Mouse (Mus musculus) telencephalon, adult 2 months (tissue): ENCODE measurements around the gene Timm22.

Source experiments
- DNase-seq: peaks from one replicate; pipeline ENCODE4 v3.0.0-alpha.2; 2011; ENCODE audit warnings: low read depth, low spot score

Gene Timm22

DNA sequence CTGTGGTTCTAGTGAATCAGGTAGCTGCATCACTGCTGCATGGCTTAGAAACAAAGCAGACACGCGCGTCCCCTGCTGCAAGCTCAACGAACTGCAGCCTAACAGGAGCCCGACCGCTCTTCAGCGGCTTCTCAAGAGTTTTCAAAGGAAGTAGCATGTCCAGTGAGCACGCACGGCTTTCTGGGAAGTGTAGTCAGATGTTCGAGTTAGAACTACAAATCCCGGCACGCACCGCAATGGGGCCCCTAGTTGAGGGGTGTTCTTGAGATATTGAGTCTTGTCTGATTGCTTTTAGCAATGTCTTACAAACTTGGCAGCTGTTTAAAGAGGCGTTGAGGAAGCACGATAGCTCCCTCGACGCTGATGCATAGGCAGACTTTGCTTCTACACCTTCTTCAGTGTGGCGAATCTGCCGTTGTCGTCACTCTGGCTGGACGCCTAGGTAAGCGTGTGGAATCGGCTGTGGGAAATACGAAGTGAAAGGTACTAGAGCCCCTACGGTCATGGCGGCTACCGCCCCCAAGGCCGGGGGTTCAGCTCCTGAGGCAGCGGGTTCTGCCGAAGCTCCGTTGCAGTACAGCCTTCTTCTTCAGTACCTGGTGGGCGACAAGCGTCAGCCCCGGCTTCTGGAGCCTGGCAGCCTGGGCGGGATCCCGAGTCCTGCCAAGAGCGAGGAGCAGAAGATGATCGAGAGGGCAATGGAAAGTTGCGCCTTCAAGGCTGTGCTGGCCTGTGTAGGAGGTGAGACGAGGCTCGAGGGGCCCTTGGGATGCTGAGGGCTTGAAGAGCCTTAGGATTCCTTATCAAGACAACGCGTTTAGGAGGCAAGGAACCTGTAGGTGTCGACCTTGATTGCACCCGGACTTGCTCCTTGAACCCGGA is at the start of gene Timm22:
Timm22 (plus strand) TSS at position 251 of the 882 bp plus-strand sequence.
- DNase-seq = peak; percentile 98

DNA sequence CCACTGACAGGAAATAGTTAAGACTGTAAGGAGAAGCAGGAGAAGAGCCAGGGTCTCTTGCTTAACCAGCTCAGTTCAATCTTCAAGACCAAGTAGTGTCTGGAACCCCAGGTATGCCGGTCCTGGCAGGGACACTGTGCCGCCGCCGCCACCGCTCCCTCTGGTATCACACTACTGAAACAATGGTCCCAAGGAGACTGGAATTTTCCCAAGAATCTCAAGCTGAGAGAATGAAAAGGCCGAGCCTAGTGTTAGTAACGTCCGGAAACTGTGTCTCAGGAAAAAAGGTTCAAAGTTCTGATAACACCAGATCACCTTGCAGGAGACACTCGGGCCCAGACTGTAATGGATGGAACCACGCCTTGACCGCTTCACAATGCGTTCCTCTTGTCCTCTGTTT is 49.3 kb upstream of the Timm22 start:
- DNase-seq = no peak

DNA sequence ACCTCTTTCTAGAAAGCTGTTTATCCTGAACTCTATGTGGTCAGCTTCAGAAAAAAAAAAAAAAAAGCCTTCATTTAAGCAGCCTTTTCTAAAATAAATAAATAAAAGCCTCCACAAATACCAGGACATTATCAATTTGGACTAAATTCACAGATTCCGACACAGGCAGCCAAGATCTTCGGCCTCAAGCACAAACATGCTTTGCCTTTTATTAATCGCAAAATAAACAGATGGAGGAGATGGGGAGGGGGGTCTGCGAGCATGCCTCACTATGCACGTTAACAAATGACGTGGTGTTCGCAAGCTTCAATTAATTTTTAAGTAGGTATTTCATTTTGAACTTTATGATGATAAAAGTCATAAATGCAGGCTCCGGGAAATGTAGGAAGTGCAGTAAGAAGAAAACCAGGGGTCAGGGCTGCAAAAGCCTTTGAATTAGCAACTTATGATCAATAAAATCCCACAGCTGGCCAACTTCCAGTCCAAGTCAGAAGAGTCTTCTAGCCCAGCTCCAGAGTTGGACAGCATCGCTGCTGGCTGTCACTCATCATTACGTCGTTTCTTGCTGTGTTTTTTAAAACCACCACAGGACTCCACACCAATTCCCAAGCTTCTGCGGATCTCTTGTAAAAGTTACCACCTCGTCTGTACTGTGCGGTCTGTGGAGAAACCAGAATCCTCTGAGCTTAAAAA is 48.0 kb upstream of the Timm22 start:
- no peak for DNase-seq

DNA sequence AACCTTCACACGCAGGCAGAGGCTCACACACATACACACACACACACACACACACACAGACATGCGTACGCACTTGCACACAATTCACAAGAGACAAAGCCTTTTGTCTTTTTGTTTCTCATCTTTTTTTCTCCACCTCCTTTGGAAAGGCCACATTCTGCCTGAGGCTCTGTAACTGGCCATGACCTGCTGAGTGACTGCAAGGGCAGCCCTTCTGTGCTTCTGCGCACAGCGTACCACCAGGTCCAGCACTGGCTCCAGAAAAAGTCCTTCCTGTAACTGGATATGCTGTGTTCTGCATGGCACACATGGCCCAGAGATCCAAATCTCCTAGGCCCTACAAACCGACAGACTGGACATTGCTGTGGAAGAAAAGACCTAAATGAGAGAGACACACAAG is 46.5 kb upstream of the Timm22 start:
- no peak for DNase-seq

DNA sequence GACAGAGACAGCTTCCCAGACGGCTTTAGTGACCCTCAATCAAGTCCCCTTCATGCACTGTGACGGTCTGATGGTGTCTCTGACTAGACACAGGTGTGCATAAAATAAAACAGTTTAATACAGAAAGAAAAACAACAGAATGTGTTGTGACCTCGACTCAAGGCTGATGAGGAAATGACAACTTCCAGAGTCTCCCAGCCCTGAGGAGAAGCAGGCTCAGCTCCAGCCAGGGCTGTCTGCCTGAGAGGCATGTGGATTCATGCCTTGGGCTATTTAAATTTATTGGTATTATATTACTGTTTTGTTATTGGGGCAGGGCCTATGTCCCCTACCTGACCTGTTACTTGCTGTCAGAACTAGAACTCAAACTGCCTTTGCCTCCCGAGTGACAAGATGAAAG is 45.3 kb upstream of the Timm22 start:
- no peak for DNase-seq

DNA sequence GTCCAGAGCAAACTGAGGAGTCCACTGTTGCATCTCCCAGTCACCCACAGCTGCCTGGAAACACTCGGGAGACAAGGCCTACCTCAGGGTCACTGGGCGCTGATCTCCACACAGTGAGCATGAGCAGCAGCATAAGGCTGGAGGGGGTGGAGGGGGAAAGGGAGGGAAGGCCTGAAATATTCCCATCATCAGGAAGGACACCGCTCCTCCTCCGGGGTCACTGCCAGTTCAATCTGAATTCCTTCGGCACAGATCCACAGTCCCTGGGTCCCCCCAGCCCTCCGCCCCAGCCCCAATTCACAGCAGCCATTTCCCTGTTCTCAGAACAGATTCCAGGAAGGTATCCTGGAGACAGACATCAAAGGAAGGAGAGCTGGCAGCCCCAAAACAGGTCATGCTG is 43.6 kb upstream of the Timm22 start:
- DNase-seq = no peak

DNA sequence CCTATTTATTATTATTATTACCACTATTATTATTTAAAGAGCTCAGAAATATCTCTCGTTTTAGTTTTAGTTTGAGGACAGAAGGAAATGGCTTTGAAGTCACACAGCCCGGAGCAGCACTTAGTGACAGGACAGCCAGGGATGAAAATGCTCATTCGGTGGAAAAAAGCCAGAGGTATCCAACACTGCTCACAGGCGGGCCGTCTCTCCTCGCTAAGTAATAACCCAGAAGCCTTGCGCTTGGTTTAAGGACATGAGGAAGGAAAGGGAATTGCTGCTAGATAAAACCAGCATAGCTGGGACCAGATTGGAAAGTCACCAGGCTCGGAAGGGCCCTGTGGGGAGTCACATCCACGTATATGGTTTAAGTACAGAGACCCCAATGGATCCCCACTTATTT is 43.1 kb upstream of the Timm22 start:
- no peak for DNase-seq

DNA sequence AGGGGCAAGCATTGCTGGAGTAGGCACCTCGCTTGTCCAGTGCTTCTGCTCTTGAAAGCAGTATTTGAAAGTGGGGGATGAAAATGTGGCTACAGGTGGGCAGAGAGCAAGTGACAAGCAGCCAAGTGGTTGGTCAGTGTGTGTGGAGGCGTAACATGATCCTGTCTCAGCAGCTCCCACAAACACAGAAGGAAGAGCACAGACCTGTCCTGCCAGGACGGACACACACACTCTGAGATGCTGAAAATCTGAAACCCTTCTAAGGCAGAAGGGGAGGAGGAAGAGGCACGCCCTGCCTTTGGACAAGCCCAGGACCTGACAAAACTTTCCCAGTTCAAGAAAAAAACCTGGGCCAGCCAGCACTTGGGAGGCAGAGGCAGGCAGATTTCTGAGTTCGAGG is 42.7 kb upstream of the Timm22 start:
- no peak for DNase-seq

DNA sequence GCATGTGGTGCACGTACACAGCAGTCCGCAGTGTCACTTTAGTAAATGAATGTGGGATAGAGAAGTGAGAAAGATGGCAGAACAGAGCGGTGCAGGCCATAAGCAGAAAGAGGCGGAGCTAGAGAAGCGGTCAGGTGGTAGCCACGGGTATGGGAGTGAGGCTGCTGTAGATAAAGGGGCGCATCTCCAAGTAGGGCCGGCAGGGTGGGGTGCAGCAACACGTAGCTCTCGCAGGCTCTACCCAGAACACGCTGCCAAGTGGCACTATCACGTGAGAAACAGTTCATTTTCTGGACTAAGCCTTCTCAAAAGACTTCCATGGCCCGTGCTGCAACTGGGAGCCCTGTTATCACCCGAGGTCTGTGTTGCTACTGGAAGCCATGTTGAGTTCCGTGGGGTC is 40.0 kb upstream of the Timm22 start:
- no peak for DNase-seq

DNA sequence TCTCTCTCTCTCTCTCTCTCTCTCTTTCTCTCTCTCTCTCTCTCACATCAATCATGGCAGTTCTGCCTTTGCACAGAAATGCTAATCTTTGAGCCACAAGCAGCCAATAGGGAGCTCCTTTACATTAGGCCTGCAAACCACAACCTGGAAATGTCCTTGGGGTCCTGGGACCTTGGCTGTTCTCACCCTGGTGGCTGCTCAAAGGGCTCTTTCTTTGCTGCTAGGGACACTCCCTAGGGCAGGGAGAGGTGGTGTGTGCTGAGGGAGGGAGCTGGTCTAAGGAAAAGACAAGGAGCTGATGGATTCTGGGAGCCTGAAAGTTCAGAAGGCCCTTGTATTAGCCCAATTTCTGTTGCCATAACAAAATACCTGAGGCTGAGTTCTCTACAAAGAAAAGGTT is 36.3 kb upstream of the Timm22 start:
- DNase-seq = no peak

DNA sequence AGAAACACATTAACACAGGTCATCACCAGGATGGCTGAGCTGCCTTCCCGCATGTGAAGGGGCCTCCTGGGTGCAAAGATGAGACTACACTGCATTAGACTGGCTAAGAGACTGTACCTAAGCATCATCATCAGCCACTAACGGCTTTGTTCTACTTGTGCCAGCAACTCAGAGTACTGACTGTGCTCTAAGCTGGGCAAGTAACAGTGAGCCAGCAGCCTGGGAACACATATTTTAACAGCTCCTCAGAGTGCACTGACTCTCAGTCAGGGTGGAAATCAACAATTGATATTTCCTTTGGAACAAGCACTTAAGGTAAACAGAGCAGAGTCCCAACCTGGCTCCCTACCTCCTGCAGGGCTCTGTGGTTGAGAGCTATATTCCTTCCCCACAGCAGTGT is 34.6 kb upstream of the Timm22 start:
- DNase-seq = no peak

DNA sequence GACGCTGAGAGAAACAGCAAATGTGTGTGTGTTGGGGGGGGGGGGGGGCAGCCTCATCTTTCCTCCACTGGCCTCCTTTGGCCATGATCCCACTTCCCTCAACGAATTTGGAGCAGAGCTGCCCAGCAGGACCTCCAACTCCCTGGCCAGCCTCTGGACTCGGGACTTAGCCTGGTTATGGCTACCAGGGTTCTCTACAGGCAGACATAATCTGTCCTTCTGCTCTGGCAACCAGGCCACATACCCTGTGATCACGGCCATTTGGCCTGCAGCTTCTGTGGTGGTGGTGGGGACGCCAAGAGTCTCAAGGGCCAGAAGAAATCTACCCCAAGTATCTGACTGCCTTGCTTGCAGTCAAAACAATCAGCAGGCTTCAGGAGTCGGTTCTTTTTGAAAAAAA is 34.2 kb upstream of the Timm22 start:
- DNase-seq = no peak

DNA sequence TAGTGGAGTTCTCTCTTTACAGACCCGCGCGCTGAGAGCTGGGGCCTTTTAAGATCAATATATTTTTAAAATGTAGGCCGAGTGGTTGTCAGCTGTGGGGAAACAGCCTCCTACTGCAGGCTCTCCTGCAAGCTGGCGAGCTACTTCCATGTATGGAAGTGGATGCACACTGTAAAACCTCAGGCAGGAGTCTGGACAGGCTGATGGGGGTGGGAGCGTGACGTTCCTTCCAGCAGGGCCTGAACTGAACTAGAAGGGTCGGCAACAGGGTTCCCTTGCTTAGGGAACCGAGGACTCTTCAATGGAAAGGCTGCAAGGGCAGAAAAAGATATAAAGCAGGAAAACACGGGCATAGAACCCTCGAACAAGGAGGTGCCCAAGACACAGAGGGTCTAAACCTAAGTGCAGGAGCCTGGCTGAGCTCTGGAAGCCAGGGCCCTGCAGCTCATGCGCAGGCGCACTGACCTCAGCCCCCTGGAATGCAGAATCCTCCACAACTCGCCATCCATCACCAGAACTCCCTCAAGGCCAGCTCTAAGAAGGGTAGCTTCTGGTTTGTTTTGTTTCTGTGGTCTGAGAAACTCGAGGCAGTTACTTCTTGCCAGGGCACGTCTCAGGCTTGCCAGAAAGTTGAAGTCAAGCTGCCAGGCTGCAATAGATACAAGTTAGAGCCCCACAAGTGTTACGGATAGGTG is 32.1 kb upstream of the Timm22 start:
- no peak for DNase-seq

DNA sequence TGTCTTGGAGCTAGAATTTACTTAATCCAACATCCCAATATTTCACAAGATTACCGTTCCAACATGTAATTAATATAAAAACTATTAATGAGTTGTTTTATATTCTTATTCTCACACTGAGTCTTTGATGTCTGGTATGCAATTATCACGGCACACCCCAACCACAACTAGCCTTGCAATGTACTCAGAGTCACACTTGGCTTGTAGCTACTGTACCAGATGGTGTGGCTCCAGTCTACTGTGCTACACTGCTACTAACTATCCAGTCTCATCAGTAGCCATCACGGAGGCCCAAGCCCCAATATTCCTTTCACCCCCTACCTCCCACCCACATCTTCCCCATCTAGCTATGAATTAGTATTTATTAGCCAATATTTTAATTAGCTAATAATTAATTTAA is 30.3 kb upstream of the Timm22 start:
- no peak for DNase-seq

DNA sequence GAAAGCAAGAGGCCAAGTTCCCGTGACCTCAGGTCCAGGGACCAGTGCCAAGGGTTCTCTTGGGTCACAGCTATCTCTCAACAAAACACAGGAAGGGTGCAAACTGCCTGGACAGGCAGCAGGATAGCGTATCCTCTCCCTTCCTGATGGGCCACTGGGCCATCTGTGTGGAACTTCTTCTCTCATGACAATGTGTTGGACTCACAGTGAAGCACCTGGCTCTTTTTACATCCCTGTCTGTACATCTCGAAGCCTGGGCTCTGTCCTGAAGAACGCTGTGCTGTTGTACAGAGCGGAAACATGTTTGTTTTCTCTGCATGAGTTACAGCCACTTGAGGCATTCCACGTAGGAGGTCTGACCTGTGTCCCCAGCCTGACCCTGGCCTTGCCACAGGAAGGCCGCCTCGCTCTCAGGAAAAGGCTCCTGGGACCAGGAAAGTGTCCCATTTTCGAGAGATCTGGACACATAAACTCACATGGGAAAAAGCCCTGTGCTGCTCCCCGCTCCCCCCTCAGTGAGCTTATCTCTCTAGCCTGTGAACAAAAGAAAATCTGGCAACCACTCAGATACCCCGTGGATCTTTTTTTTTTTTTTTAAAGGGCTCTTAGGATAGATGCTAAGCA is 26.7 kb upstream of the Timm22 start:
- no peak for DNase-seq

DNA sequence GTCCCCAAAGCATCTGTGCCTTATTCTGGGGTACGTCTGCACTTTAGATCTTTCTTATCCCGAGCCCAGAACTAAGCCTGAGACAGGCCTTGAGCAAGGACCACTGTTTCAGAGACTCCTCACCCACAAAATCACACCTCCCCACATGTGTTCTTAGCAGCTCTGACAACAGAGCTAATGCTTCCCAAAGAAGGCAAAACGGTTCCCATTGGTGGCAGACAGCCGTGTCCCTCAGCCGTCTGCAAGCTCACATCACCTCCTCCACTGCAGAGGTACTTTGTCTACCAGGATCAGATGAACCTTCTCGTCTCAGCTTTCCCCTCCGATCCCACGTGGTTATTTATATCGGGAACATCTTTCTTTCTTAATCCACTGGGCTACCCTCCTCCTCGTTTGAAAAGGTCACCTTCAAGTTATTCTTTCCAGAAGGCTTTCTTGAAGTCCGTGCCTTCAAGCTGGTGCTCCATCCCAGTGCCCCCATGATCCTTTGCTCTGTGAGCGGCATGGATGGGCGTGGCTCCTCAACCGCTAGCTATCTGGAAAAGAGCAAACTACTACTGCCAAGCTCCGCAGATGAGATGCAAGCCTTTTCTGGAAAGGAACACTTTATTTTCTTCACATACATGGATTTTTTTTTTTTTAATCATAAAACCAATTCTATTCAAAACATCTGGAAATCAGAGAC is 25.4 kb upstream of the Timm22 start:
- no peak for DNase-seq

DNA sequence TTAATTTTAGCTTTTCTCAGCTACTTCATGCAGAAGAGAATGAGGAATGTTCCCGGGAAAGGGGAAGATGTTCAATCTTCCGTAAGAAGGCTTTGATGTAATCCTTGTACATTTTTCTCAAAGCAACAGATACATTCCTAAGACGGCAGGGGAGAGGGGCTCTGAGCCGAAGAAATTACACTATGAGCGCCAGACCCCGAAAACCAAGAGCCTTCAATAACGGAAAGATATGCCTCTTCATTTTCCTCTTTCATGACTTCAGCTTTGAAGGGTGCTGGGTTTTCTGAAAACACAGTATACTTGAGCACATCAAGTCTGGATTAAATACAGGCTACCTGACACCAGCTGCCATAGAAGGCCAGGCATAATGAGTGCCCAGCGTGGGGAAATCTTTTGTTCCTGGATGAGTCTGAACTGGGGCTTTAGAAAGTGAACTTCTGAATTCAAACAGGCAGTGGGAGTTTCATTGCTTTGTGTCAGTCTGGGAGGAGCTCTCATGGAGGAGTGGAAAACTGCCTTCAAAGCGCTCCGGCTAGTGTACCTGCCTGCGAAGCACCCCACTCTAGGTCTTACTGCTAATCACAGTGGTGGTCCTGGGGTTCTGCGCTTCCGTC is 23.9 kb upstream of the Timm22 start:
- DNase-seq = no peak

DNA sequence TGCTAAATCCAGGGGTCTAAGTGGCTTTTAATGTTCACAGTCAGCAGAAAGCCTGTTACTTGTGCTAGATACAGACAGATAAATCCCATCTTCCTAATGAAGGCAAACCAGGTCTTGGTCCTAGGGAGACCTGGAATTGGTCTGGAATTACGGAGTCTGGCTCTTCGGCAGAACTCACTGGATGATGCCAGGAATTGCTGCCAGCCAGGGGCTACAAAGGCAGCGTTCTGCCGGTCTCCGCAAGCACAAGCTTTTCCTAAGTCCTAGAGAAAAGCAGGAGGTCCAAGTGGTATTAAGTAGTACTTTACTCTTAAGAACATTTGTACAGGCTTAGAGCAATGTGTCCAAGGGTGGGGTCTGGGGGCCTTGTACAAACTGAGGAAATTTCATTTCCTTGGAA is 22.4 kb upstream of the Timm22 start:
- no peak for DNase-seq

DNA sequence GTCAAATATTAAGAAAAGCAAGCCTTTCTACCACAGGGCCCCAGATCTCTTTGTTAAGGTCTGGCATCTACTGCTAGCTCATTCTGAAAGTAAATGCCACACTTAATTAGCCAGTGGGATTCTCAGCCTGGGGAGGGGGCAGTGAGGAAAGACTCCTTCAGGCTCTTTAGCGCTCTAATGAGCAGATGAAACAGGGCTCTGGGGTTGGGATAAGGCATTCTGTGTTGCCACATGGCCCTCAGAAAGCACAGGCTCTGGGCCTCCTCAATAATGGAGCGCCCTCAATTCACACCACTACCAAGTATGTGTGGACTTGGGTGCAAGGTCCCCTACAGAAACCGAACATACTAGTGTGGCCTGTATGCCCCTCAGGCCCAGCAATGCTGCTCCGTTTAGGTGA is 21.7 kb upstream of the Timm22 start:
- no peak for DNase-seq

DNA sequence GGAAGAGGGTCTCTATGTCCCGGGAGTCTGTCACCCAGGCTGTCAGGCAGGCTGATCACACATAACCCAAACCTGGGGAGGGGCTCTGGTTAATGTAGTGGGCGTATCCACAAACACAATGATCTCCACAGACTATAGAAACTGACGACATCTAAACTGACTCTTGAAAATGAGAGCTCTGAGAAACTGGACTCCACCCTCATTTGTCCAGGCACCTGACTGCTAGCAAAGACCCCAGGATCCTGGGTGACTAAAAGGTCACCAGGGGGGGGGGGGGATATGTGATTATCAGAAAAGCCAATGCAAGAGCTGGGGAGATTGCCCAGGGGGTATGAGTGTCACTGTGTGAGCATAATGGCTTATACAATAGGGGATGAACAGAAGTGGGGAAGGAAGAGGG is 21.0 kb upstream of the Timm22 start:
- no peak for DNase-seq

DNA sequence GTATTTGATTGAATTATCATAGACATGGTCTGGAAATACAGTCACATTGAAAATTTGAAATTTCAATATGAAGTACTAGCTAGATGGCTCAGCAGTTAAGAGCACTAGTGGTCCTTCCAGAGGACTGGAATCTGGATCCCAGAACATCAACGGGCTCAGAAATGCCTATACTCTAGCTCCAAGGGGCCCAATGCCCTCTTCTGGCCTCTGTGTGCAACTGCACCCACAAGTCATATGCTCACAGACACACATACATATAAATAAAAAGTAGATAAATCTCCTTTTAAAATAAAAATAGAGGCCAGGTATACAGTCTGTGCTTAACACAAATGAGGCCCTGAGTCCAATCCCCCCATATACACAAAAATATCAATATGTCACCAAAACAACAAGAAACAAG is 19.7 kb upstream of the Timm22 start:
- DNase-seq = no peak
